Mouse (Mus musculus) liver, postnatal 0 days (tissue): ENCODE measurements at regions not wholly inside any gene's neighbourhood (a gene's known extent, or its start where the extent isn't known, plus 50 kb on each side); places are given as distances from the start of the nearest gene placed in this dataset.

ENCODE experiments used
- ATAC-seq: fragments of 200-750 bp; cut with Nextera tagmentation; 2 replicates; pipeline ENCODE4 v1.8.0; 2017; ENCODE audit warnings: mild to moderate bottlenecking, moderate library complexity
- DNase-seq: peaks from one replicate; pipeline ENCODE4 v3.0.0-alpha.2; 2016
- H3K27ac ChIP-seq: fragments of 300-500 bp; sonication (generic); 2 replicates; pipeline ENCODE4 v1.5.1; 2014; ENCODE audit warnings: antibody characterized with exemption, moderate library complexity, mild to moderate bottlenecking, low read depth
- H3K27me3 ChIP-seq: fragments of 300-500 bp; sonication (generic); 2 replicates; pipeline ENCODE4 v1.6.1; 2014; ENCODE audit warnings: low read length, control low read depth, mixed read lengths; ENCODE audit not compliant: insufficient read depth
- H3K36me3 ChIP-seq: fragments of 300-500 bp; sonication (generic); replicated peaks from 2 replicates; pipeline ENCODE4 v1.6.1; 2014; ENCODE audit warnings: mild to moderate bottlenecking, control low read depth, low read length, moderate library complexity, mixed read lengths; ENCODE audit not compliant: insufficient read depth
- H3K4me1 ChIP-seq: fragments of 300-500 bp; sonication (generic); 2 replicates; pipeline ENCODE4 v1.6.1; 2014; ENCODE audit warnings: antibody characterized with exemption, mild to moderate bottlenecking, control low read depth; ENCODE audit not compliant: insufficient read depth
- H3K4me2 ChIP-seq: fragments of 300-500 bp; sonication (generic); 2 replicates; pipeline ENCODE4 v1.6.1; 2014; ENCODE audit warnings: low read depth, mild to moderate bottlenecking, low read length, moderate library complexity, mixed read lengths
- H3K4me3 ChIP-seq: fragments of 300-500 bp; sonication (generic); 2 replicates; pipeline ENCODE4 v1.5.1; 2014; ENCODE audit warnings: low read depth, low read length
- H3K9ac ChIP-seq: fragments of 300-500 bp; sonication (generic); replicated peaks from 2 replicates; pipeline ENCODE4 v1.6.1; 2014; ENCODE audit warnings: mild to moderate bottlenecking, moderate library complexity
- H3K9me3 ChIP-seq: fragments of 300-500 bp; sonication (generic); 2 replicates; pipeline ENCODE4 v1.6.1; 2016; ENCODE audit warnings: mild to moderate bottlenecking, control low read depth, low read length, mixed read lengths
- CTCF ChIP-seq: sonication (generic); IDR thresholded peaks from 2 replicates; pipeline ENCODE4 v1.5.1; 2016; ENCODE audit warnings: antibody characterized with exemption, low read depth
- EP300 ChIP-seq: IDR thresholded peaks from 2 replicates; pipeline ENCODE4 v1.6.1; 2016; ENCODE audit warnings: antibody characterized with exemption, low read depth, mild to moderate bottlenecking
- WGBS: fragments of 180-500 bp; shearing (Covaris S2); extraction: QIAGEN DNeasy Blood & Tissue Kit; methylation state at CpG from one replicate; pipeline ENCODE4 v1.1.7; 2014; ENCODE audit not compliant: insufficient replicate concordance; 5-methylcytosine and 5-hydroxymethylcytosine counted together

DNA sequence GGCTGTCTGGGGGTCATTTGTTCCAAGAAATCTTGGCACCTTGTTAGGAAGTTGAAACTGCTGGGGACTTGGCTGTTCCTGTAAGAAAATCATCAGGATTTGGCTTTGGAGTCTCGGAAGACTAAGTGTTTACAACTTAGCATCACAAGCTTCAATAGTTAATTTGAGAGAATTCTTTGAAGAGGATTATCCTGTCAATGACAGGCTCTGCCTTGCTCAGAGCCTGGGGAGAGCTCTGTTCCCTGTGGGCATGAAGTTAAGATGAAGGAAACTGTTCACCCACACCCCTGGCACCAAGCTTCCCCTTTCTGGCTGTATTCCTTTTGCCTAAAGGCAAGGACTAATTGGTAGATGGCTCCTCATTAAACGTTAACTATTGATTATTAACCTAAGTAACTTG is 215.5 kb upstream of the Daam1 start:
- Histone ChIP-seq H3K36me3 (no peaks in the 10 kb centered on the region), H3K27me3 (no peaks in the 10 kb centered on the region), H3K4me1 (no peaks in the 10 kb centered on the region), H3K27ac (no peak overlapping the region), H3K9ac (no peak overlapping the region), H3K4me2 (no peak overlapping the region), H3K4me3 (no peak overlapping the region), H3K9me3 (no peaks in the 10 kb centered on the region)
- no peak for DNase-seq
- TF ChIP-seq CTCF: no peak
- TF ChIP-seq EP300: no peak
- WGBS: 77% methylated on average over 2 of the region's 2 CpGs
- ATAC-seq: no peak

DNA sequence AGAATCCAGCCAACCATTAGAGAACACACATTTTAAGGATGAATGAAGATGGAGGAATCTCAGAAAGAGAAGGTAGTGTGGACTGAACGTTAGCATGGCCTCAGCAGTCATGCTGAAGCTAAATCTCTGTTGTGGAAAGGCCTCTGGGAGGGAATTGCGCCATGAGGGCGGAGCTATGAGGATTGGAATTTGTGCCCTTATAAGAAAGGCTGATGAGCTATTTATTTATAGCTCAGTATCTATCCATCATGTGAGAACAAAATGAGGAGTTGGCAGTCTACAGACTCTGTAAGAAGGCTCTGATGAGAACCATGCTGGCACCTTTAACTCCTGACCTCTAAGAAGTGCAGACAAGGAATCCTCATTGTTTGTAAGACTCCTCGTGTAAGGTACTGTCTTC is 214.8 kb upstream of the Daam1 start:
- WGBS: 70% methylated on average over 4 of the region's 4 CpGs
- no peaks in the 10 kb centered on the region for H3K36me3 ChIP-seq
- ATAC-seq (no peak), DNase-seq (no peak)
- H3K4me3 ChIP-seq: no peak overlapping the region
- H3K4me1 ChIP-seq: no peaks in the 10 kb centered on the region
- no peak overlapping the region for H3K4me2 ChIP-seq
- no peak for TF ChIP-seq CTCF
- TF ChIP-seq EP300: no peak
- no peak overlapping the region for H3K9ac ChIP-seq
- H3K27ac ChIP-seq: no peak overlapping the region
- H3K27me3 ChIP-seq: no peaks in the 10 kb centered on the region
- no peaks in the 10 kb centered on the region for H3K9me3 ChIP-seq

DNA sequence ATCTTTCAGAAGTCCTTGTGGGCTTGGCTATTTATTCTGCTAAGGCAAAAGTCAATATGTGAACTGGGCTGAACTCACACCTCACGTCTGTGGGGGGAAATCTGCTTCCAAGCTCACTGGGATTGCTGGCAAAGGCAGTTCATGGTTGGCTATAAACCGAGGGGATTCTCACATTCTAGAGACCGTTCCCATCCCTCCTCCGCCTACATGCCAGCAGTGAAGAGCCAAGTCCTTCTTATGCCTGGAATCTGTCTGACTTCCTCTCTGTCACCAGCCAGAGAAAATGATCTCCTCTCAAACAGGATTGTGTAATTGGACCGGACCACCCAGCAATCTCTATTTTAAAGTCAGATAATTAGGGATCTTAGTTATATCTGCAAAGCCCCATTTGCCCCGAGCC is 212.4 kb upstream of the Daam1 start:
- Histone ChIP-seq H3K27ac (no peak overlapping the region), H3K27me3 (no peaks in the 10 kb centered on the region), H3K4me1 (no peaks in the 10 kb centered on the region), H3K36me3 (no peaks in the 10 kb centered on the region), H3K4me2 (no peak overlapping the region), H3K9me3 (no peaks in the 10 kb centered on the region), H3K4me3 (no peak overlapping the region), H3K9ac (no peak overlapping the region)
- TF ChIP-seq CTCF (no peak), EP300 (no peak)
- ATAC-seq: no peak
- no peak for DNase-seq
- WGBS: 57% methylated on average over 6 of the region's 6 CpGs

DNA sequence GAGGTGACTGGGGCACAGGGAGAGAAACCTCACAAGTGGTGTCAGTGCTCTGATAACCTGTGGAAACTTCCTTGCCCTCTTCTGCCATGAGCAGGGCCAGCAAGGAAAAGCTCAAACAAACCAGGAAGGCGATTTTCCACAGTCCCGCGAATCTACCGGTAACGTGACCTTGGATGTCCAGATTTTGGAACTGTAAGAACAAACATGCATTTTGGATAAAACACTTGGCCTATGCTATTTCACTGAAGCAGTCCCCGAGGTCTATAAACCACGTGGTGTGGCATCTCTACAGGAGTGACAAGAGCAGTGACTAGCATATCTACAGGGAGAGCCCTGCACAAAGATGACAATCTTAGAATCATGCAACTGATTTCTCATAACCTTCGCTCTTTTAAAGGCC is 211.9 kb upstream of the Daam1 start:
- Histone ChIP-seq H3K4me2 (no peak overlapping the region), H3K27ac (no peak overlapping the region), H3K9ac (no peak overlapping the region), H3K27me3 (no peaks in the 10 kb centered on the region), H3K4me1 (no peaks in the 10 kb centered on the region), H3K4me3 (no peak overlapping the region), H3K9me3 (no peaks in the 10 kb centered on the region), H3K36me3 (no peaks in the 10 kb centered on the region)
- WGBS: 70% methylated on average over 8 of the region's 8 CpGs
- ATAC-seq: no peak
- no peak for DNase-seq
- TF ChIP-seq EP300: no peak
- no peak for TF ChIP-seq CTCF

DNA sequence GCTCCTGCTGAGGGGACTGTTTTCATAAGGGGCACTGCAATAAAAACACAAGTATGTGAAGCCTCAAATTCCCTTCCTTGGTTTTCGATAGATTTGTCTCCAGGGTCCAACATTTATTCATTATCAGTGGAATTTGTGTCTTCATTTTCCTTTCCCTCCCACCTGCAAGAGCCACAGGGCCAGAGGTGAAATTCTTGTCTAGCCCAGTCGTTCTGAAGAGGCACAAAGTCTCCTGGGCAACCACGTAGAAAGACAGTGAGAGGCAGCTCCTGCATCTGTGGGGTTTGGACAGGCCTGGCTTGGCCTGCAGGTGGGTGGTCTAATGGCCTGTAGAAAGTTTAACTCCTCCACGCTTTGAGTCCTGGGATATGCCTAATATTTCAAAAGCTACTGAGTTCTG is 211.3 kb upstream of the Daam1 start:
- no peak overlapping the region for H3K4me3 ChIP-seq
- H3K9me3 ChIP-seq: no peaks in the 10 kb centered on the region
- no peak overlapping the region for H3K9ac ChIP-seq
- TF ChIP-seq CTCF (no peak), EP300 (no peak)
- H3K27ac ChIP-seq: no peak overlapping the region
- H3K4me1 ChIP-seq: no peaks in the 10 kb centered on the region
- no peak overlapping the region for H3K4me2 ChIP-seq
- H3K36me3 ChIP-seq: no peaks in the 10 kb centered on the region
- H3K27me3 ChIP-seq: no peaks in the 10 kb centered on the region
- DNase-seq (no peak), ATAC-seq (no peak)
- 58% methylated on average over 4 of the region's 4 CpGs for WGBS

DNA sequence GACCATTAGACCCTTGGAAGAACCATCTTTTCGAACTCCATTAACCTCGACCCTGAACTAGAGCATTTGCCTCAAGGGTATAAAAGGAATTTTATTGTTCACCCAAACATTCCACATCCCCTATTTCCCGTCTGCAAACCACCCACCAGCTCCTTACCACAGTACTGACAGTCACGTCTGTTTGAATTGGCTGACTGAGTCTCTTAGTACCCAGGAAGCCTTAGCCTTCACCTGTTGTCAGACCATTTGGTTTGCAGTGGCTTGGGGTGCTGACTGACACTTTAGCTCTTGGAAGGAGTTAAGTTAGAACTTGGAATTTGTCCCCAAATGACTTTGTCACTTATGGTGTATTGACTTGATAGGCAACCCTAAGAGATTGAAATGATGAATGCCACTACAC is 209.3 kb upstream of the Daam1 start:
- TF ChIP-seq EP300 (no peak), CTCF (no peak)
- H3K27me3 ChIP-seq: no peaks in the 10 kb centered on the region
- H3K4me2 ChIP-seq: no peak overlapping the region
- no peaks in the 10 kb centered on the region for H3K9me3 ChIP-seq
- H3K4me1 ChIP-seq: no peaks in the 10 kb centered on the region
- no peak overlapping the region for H3K27ac ChIP-seq
- WGBS: 53% methylated on average over 4 of the region's 4 CpGs
- DNase-seq (no peak), ATAC-seq (no peak)
- H3K36me3 ChIP-seq: no peaks in the 10 kb centered on the region
- H3K9ac ChIP-seq: no peak overlapping the region
- H3K4me3 ChIP-seq: no peak overlapping the region

DNA sequence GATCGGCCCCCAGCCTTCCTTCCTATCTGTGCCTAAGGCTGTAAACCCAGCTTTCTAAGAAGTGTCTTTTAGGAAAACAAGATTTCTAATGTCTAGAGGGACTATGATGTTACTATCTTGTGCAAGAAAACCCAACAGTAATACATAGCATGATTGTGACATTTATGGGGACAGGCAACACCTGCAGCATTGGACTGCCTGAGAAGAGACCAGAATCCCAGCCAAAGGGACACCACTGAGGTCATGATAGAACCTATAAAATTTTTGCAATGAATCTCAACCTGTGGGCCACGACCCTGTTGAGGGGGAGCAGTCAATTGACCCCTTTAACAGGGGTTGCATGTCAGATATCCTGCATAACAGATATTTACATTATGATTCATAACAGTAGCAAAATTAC is 208.1 kb upstream of the Daam1 start:
- no peak for ATAC-seq
- H3K9ac ChIP-seq: no peak overlapping the region

More for the DNA sequence above, 208.1 kb upstream of the Daam1 start:
- TF ChIP-seq CTCF (no peak), EP300 (no peak)
- Histone ChIP-seq H3K4me3 (no peak overlapping the region), H3K36me3 (no peaks in the 10 kb centered on the region), H3K27me3 (no peaks in the 10 kb centered on the region), H3K4me2 (no peak overlapping the region), H3K27ac (no peak overlapping the region), H3K4me1 (no peaks in the 10 kb centered on the region), H3K9me3 (no peaks in the 10 kb centered on the region)
- 56% methylated on average over 2 of the region's 2 CpGs for WGBS
- no peak for DNase-seq
